Mouse (Mus musculus) midbrain, embryonic 10.5 days (tissue): Measurements from ENCODE around the gene Egfl8. TPM values are rescaled to one million over a fixed set of nuclear protein-coding genes. Genes with fewer than 3 reads are reported as not detected.

ENCODE experiments used
- DNase-seq: peaks from one replicate; pipeline ENCODE4 v3.0.0-alpha.2; 2017; ENCODE audit warnings: low spot score
- H3K27ac ChIP-seq: fragments of 300-500 bp; sonication (generic); replicated peaks from 2 replicates; pipeline ENCODE4 v1.5.1; 2016; ENCODE audit warnings: mild to moderate bottlenecking
- H3K27me3 ChIP-seq: fragments of 300-500 bp; sonication (generic); 2 replicates; pipeline ENCODE4 v1.6.1; 2016; ENCODE audit warnings: low read depth, mild to moderate bottlenecking; ENCODE audit not compliant: poor library complexity, severe bottlenecking
- H3K36me3 ChIP-seq: fragments of 300-500 bp; sonication (generic); 2 replicates; pipeline ENCODE4 v1.6.1; 2016; ENCODE audit warnings: mild to moderate bottlenecking, moderate library complexity
- H3K4me1 ChIP-seq: fragments of 300-500 bp; sonication (generic); 2 replicates; pipeline ENCODE4 v1.6.1; 2016
- H3K4me3 ChIP-seq: fragments of 300-500 bp; sonication (generic); 2 replicates; pipeline ENCODE4 v1.5.1; 2016; ENCODE audit warnings: mild to moderate bottlenecking, moderate library complexity
- H3K9me3 ChIP-seq: fragments of 300-500 bp; sonication (generic); replicated peaks from 2 replicates; pipeline ENCODE4 v1.6.1; 2016; ENCODE audit warnings: mild to moderate bottlenecking
- WGBS: fragments of 180-500 bp; shearing (Covaris S2); methylation state at CpG from one replicate; pipeline ENCODE4 v1.1.7; 2016; 5-methylcytosine and 5-hydroxymethylcytosine counted together
- polyA plus RNA-seq: library from polyadenylated mRNA; unstranded; fragments of >200 nt; fragmentation: Nextera tagmentation; extraction: Ambion mirVana; gene quantifications from 2 replicates; pipeline ENCODE4 v1.2.1, GENCODE M21; 2016

Gene Egfl8
- polyA plus RNA-seq, 1 experiment from 2014 or later = 4.3 TPM

DNA sequence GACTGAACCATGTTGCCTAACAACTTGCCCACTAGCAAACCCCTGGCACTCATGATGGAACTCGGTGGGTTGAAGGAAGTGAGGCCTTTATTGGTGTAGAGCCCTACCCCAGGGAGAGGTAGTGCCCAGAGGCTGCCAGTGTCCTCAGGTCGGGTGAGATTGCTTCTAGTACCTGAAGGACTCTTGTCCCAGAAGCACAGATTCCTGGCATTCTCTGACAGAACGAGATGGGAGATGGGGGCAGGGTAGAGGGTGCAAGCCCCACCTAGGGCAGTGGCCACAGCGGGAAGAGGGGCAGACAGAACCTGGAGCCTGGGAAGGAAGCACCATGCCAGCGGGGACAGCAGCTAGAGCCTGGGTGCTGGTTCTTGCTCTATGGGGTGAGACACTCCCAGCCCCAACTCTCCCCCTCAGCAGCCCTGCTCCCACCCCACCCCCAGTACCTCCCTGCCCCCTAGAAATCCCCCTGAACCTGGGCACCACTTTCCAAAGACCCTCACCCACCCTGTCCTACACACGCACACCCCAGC is 18.1 kb downstream of the Egfl8 start, which contains the start of gene Ager:
Gene Ager (plus strand): TSS at position 297 of the 530 bp plus-strand sequence.
- no peaks in the 10 kb centered on the region for H3K27me3 ChIP-seq
- H3K4me3 ChIP-seq = peak within 1 kb of the TSS; percentile 24
- no peak for DNase-seq
- H3K9me3 ChIP-seq = no peaks in the 10 kb centered on the region
- H3K4me1 ChIP-seq = peaks cover 76% of the 10 kb centered on the region
- 26% methylated on average over 6 of the region's 6 CpGs for WGBS
- H3K36me3 ChIP-seq = peaks cover 58% of the 10 kb centered on the region
- peak within 1 kb of the TSS; percentile 63 for H3K27ac ChIP-seq

DNA sequence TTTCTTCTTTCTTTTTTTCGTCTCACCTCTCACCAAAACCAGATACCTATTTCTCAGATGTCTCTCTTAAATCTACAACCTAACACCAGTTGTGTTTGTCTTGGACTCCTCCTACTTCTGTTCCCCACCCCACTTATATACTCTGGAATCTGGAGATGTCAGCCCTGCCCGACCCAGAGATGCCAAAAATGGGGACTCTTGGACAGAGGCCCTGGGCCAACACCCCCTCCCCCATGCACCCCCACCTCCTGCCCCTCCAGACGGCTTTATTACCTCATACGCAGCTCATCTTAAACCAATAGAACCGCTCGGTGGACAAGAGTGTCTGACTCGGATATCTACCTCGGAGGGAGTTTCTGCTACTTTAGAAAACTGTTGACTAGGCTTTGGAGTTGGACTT is 19.7 kb downstream of the Egfl8 start:
- H3K36me3 ChIP-seq = peaks cover 47% of the 10 kb centered on the region

DNA sequence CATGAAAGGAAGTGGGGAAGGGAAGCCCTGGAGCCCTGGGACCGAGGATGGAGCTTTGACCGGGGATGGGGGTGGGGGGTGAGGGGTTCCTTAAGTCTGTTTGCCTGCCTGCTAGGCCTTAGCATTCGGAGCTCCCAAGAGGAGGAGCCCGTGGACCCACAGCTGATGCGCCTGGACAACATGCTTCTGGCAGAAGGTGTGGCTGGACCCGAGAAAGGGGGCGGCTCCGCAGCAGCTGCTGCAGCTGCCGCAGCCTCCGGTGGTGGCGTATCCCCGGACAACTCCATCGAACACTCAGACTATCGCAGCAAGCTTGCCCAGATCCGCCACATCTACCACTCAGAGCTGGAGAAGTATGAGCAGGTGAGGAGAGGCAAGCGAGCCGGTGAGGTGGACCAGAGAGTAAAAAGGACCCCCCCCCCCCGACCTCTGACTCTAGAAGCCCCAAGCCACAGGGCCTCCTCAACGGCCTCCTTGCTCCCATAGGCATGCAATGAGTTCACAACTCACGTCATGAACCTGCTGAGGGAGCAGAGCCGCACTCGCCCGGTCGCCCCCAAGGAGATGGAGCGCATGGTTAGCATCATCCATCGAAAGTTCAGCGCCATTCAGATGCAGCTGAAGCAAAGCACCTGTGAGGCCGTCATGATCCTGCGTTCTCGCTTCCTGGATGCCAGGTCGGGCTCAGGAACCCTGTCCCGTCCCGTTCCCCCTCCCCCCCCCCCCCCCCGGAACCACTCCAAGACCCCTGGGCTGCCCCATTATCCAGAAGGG is 21.8 kb downstream of the Egfl8 start:
- H3K4me3 ChIP-seq = peak overlapping the region; percentile 96
- peak overlapping the region; percentile 100 for H3K27ac ChIP-seq
- peaks cover 32% of the 10 kb centered on the region for H3K36me3 ChIP-seq
- peaks cover 95% of the 10 kb centered on the region for H3K4me1 ChIP-seq
- no peaks in the 10 kb centered on the region for H3K27me3 ChIP-seq
- no peaks in the 10 kb centered on the region for H3K9me3 ChIP-seq
- DNase-seq = peak; percentile 46
- WGBS = 58% methylated on average over 32 of the region's 34 CpGs

More for the DNA sequence above, 19.7 kb downstream of the Egfl8 start:
- 86% methylated on average over 8 of the region's 8 CpGs for WGBS
- no peak overlapping the region for H3K4me3 ChIP-seq
- H3K27me3 ChIP-seq = no peaks in the 10 kb centered on the region
- no peak for DNase-seq
- no peak overlapping the region for H3K27ac ChIP-seq
- H3K9me3 ChIP-seq = no peaks in the 10 kb centered on the region
- peaks cover 78% of the 10 kb centered on the region for H3K4me1 ChIP-seq

DNA sequence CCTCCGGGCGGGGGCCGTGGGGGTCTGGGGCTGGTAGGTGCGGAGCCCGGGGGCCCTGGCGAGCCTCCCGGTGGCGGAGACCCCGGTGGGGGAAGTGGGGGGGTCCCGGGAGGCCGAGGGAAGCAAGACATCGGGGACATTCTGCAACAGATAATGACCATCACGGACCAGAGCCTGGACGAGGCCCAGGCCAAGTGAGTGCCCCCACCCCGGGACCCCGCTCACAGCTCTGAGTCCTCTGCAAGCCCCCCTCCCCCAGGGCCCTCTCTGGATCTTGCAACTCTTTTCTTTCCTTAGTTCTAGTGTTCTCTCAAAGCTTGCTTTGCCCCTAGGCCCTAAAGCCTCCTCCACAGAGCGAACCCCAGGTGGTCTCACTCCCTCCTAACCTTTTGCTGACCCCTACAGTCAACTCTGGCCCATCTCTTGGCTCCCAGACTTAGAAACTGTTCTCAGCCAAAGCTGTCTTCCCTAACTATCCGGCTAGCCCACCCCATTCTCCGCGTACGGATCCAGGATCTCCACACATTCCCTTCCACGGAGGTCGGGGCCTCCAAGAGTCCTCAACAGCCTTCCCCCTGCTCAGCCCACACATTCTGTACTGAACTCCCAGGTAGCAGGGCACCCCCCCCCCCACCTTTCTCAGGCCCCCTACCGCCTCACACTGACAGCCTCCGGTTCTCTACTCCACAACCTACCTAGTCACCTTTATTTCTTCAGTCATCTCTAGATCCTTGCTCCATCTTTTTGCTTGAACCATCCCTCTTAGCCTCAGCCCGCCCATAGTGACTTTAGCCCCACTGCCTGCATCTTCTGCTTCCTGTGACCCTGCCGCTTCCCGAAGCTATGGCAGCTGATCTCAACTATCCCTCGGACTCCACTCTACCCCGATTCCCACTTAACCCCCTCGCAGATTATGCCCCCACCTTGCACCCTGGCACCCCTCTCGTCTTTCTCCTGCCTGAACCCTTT is 22.9 kb downstream of the Egfl8 start:
- H3K4me3 ChIP-seq = peak overlapping the region; percentile 96
- H3K4me1 ChIP-seq = peaks cover 95% of the 10 kb centered on the region
- H3K27me3 ChIP-seq = no peaks in the 10 kb centered on the region
- H3K27ac ChIP-seq = peak overlapping the region; percentile 100
- no peaks in the 10 kb centered on the region for H3K9me3 ChIP-seq
- peaks cover 32% of the 10 kb centered on the region for H3K36me3 ChIP-seq
- WGBS = 3% methylated on average over 32 of the region's 32 CpGs
- peak; percentile 62 for DNase-seq

DNA sequence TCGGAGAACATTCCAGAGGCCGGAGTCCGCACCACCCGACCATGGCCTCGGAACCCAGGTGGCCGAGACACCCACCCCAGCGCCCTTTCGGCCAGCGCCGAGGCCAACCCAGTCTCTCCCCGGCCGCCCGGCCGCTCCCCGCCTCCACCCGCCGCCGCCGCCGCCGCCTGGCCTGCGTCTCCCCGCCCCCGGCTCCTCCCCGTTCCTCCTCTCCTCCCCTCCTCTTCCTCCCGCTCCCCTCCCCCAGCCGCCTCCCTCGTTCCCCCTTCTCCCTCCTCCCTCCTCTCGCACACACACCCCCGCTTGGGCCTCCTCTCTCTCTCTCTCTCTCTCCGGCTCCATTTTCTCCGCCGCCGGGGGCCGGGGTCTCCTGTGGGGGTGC is 23.8 kb downstream of the Egfl8 start:
- peaks cover 98% of the 10 kb centered on the region for H3K4me1 ChIP-seq
- 0% methylated on average over 32 of the region's 35 CpGs for WGBS
- H3K27ac ChIP-seq = peak overlapping the region; percentile 100
- H3K9me3 ChIP-seq = no peaks in the 10 kb centered on the region
- H3K36me3 ChIP-seq = peaks cover 32% of the 10 kb centered on the region
- H3K4me3 ChIP-seq = peak overlapping the region; percentile 96
- DNase-seq = peak; percentile 94
- H3K27me3 ChIP-seq = no peaks in the 10 kb centered on the region

DNA sequence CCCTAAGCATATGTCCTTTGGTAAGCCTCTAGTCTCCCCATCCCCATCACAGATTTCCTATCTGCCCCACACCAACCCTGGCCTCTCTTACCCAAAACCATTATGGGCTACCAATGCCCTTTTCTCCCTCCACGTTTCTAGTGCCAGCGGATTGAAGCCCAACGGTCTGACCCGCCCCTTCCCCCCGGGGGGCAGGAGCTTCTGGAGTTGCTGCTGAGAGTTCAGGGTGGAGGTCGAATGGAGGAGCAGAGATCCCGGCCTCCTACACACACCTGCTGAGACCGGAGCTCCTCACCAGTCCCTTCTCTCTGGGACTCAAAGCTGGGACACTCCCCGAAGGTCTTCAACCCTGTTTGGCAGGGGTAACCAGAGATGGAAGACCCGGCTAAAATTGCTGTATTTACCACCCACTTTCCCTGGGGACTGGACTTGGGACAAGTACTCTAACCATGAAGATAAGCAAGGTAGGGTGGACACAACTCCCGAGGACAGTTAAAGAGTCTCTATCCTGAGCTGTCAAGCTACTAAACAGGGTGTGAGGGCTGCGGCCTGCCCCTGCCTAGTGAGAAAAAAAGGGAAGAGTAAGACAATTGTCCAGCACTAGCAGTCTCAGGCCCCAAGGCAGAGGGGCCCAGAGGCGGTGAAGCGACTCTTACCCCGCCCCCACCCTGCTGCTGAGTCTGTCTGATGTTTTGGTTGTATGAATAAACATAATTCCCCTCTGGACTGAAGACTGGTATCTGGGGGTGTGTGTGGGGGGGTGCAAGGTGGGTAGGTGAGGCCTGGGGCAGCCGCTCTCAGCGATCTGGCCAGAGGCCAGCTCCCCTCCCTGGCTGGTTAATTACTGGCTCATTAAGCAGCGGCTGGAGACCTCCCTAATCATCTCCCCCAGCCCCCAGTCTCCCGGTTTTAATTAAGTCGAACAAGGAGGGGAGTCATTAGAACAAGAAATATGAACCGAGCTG is 24.5 kb downstream of the Egfl8 start, which contains the start of gene Pbx2:
Gene Pbx2 (plus strand): TSS at position 238 of the 965 bp plus-strand sequence.
- H3K9me3 ChIP-seq = no peaks in the 10 kb centered on the region
- peaks cover 98% of the 10 kb centered on the region for H3K4me1 ChIP-seq
- peaks cover 28% of the 10 kb centered on the region for H3K36me3 ChIP-seq
- H3K27me3 ChIP-seq = no peaks in the 10 kb centered on the region
- peak within 1 kb of the TSS; percentile 96 for H3K4me3 ChIP-seq
- WGBS = 3% methylated on average over 21 of the region's 21 CpGs
- peak within 1 kb of the TSS; percentile 100 for H3K27ac ChIP-seq
- DNase-seq = peak; percentile 74

DNA sequence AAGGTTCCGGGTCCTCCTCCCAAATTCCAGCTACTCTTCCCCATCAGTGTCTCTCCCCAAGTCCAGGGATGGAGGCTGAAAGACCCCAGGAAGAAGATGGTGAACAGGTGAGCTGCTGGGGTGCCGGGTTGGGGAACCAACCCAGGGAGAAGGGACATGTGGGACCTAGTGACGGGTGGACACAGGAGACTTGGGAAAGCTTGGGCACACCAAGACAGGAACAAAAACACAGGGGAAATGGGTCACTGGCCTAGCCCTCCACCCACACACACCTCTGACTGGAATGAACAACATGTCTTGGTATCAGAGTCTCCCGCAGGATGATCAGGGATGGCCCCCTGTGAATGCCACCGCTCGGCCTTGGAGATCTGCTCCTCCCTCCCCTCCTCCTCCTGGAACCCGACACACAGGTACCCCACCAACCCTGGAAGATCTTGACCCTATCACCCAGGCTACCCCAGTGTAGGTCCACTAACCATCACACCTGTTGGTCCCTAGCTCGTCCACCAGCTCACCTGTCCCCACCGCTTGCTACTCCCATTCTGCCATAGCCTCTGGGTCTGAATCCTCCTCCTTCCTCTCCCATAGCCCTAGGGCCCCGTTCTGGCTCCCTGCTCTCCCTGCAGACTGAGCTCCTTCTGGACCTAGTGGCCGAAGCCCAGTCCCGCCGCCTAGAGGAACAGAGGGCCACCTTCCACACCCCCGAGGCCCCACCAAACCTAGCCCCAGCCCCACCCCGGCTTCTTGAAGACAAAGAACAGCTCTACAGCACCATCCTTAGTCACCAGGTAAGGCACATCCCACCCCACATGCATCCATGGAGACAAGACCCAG is 25.4 kb downstream of the Egfl8 start:
- Histone ChIP-seq H3K9me3 (no peaks in the 10 kb centered on the region), H3K4me3 (peak overlapping the region; percentile 96), H3K4me1 (peaks cover 98% of the 10 kb centered on the region), H3K36me3 (peaks cover 18% of the 10 kb centered on the region), H3K27ac (peak overlapping the region; percentile 100), H3K27me3 (no peaks in the 10 kb centered on the region)
- 65% methylated on average over 15 of the region's 15 CpGs for WGBS
- DNase-seq = no peak

DNA sequence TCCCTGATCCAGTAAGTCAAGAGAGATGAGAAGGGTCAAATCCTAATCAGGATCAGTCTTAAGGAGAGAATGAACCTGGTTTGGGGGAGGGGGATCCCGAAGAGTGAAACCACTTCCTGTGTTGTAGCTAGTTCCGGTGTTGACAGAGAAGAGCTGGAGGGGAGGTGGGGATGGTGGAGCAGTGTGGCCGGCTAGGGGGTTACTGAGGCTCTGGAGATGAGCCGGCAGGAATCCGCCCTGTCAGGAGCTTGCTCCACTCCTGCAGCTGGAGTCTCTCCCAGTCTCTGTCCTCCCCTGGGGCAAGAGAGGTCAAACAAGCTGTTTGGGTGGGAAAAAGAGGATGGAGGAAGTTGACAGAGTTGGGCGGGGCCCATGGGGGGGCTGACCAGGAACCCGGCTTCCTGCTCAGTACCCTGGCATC is 26.1 kb downstream of the Egfl8 start, which contains the start of gene Gpsm3:
Gene Gpsm3 (plus strand): TSS at position 126 of the 421 bp plus-strand sequence.
- Histone ChIP-seq H3K27ac (peak within 1 kb of the TSS; percentile 100), H3K4me1 (peaks cover 98% of the 10 kb centered on the region), H3K4me3 (peak within 1 kb of the TSS; percentile 96), H3K36me3 (peaks cover 12% of the 10 kb centered on the region), H3K9me3 (no peaks in the 10 kb centered on the region), H3K27me3 (no peaks in the 10 kb centered on the region)
- no peak for DNase-seq
- WGBS = 22% methylated on average over 7 of the region's 7 CpGs

DNA sequence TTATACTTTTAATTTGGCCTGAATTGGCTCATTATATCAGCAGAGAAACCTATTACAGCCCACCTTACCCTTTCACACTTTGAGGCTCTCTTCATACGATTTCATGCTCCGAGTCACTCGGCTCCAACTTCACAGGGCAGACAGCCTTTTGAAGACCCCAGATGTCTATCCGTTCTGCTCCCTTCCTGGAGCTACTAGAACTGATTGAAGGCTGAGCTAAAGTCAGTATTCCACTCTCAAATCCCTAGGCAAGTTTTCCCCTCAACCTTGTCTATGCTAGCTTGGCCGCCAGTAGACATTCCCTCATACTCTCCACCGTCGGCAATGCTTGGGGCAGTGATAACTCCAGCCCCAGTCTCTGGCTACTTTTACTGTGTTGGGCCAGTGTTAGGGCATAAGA is 26.6 kb downstream of the Egfl8 start:
- 55% methylated on average over 7 of the region's 7 CpGs for WGBS
- peak overlapping the region; percentile 96; the same call in 1 of the 2 replicates for H3K4me3 ChIP-seq

DNA sequence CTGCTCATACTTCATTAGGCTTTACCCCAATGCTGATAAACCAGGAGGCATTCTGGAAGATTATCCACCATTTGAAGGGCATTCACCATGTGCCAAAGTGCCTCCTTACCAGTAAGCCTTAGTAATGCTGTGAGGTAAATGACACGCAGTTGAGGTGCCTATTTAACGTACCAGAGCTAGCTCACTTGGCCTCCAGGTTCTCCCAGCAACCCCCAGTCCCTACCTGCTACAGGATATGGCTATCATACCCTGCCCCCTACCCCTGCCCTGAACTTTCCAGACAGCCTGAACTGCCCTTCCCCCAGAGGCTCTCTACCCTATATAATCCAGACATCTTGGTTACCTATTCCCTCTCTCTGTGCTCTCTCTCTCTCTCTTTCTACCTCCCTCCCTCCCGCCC is 27.0 kb downstream of the Egfl8 start:
- H3K4me1 ChIP-seq = peaks cover 91% of the 10 kb centered on the region
- peaks cover 2% of the 10 kb centered on the region; the same call in 1 of the 2 replicates for H3K36me3 ChIP-seq

More for the DNA sequence above, 26.6 kb downstream of the Egfl8 start:
- Histone ChIP-seq H3K4me1 (peaks cover 95% of the 10 kb centered on the region), H3K9me3 (no peaks in the 10 kb centered on the region), H3K36me3 (peaks cover 7% of the 10 kb centered on the region), H3K27ac (peak overlapping the region; percentile 100), H3K27me3 (no peaks in the 10 kb centered on the region)
- no peak for DNase-seq

DNA sequence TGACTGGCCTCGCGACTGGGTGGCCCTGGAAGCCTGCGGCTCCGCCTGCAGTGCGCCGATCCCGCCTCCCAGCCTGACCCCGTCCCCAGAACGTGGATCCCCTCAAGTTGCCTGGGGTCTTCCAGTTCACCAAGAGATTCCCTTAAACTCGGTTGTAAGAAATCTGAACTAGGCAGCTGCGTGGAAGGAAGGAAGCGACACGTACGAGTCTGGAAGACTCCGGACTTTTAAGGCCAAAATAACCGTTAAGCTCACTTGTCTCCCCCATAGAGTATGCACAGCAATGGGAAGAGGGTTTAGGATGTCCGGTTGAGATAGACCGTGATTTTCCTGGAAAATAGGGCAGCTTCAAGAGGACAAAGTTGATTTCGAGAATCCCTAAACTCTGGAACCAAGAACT is 28.0 kb downstream of the Egfl8 start:
- peak overlapping the region; percentile 96 for H3K4me3 ChIP-seq

More for the DNA sequence above, 27.0 kb downstream of the Egfl8 start:
- WGBS = 73% methylated on average over 3 of the region's 3 CpGs
- DNase-seq = no peak
- Histone ChIP-seq H3K27ac (peak overlapping the region; percentile 100), H3K27me3 (no peaks in the 10 kb centered on the region), H3K4me3 (peak overlapping the region; percentile 96), H3K9me3 (no peaks in the 10 kb centered on the region)

More for the DNA sequence above, 28.0 kb downstream of the Egfl8 start:
- DNase-seq = no peak
- H3K27me3 ChIP-seq = no peaks in the 10 kb centered on the region
- WGBS = 5% methylated on average over 19 of the region's 19 CpGs
- H3K36me3 ChIP-seq = no peaks in the 10 kb centered on the region
- peaks cover 81% of the 10 kb centered on the region for H3K4me1 ChIP-seq
- no peaks in the 10 kb centered on the region for H3K9me3 ChIP-seq
- H3K27ac ChIP-seq = peak overlapping the region; percentile 98
